Mouse (Mus musculus): ENCODE results near the gene Trpt1.

The Trpt1 gene

GRCm38 (mm10) chr19:7039841-7040636, 44.1 kb downstream of the Trpt1 start, which contains the start of gene Stip1:
Stip1 (minus strand) TSS chr19:7039967.
- CTCF ChIA-PET: interaction anchor here (1.5 kb wide), 1 partner anchor 32 kb away, joined by 4 read pairs; no protein-coding TSS in a partner anchor

- CTCF ChIA-PET: no interaction called here
Measured at GRCm38 (mm10) chr19:7040637-7041130, 44.8 kb downstream of the Trpt1 start.

- CTCF ChIA-PET: no interaction called here
Measured at GRCm38 (mm10) chr19:7041171-7041570, 45.2 kb downstream of the Trpt1 start.

DNA sequence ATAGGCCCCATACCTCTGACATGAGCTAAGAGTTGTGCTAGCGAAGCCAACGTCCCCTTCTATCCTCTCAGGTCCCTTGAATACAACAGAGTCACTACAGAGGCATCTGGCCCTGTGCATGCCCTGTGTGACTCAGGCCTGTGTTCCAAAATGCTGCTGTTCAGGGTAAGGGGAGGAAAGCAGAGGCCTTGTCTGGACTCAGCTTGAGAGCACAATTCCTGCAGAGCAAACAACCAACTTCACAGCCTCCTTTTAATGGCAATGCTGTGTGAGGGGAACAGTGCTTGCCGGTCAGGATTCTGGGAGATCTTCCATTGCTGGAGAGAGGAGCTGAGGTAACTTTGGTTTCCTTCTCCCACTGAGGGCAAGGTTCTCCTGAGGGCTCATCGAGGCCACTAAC, 48.3 kb downstream of the Trpt1 start:
- CTCF ChIA-PET: no interaction called here

- CTCF ChIA-PET: no interaction called here
Measured at GRCm38 (mm10) chr19:7044706-7045105, 48.8 kb downstream of the Trpt1 start.
